ENCODE assay signal across 8 mouse cellular contexts in genomic region chr1:128456844-128457445, GRCm38 (mm10). TPM values are rescaled to one million over a fixed set of nuclear protein-coding genes. Genes with fewer than 3 reads are reported as not detected.
DNase-seq lines count a peak whose midpoint lies in the region; ATAC-seq lines count a peak whose summit lies in the region.

No protein-coding gene starts in this region.

- peak; percentile 20 to 33 for DNase-seq in cerebellum, postnatal 10 days
- DNase-seq in cerebellum, adult 9-11 months = no peak
- peak; percentile 70 for DNase-seq in embryonic facial prominence, embryonic 14.5 days (ENCODE audit: low spot score)
- peak; percentile 59 for DNase-seq in heart, postnatal 4 days
- peak; percentile 60 to 74 for DNase-seq in kidney, postnatal 4 days
- no peak for DNase-seq in thymus, postnatal 14 days
- DNase-seq in right cerebral cortex, adult 2 months (ENCODE audit: low spot score in 2 of 2) = no peak

- no peaks in the 10 kb centered on the region for H3K9me3 ChIP-seq in embryonic facial prominence, embryonic 14.5 days (ENCODE audit: control insufficient read depth, low read length)
- H3K9me3 ChIP-seq in neural tube, embryonic 13.5 days = no peaks in the 10 kb centered on the region

- no peaks in the 10 kb centered on the region for H3K4me1 ChIP-seq in embryonic facial prominence, embryonic 14.5 days (ENCODE audit: control insufficient read depth, insufficient read depth, low read length)
- peaks cover 22% of the 10 kb centered on the region for H3K4me1 ChIP-seq in neural tube, embryonic 13.5 days (replicated peaks)

- peak overlapping the region; percentile 39 for H3K4me2 ChIP-seq in embryonic facial prominence, embryonic 14.5 days (ENCODE audit: low read depth, low read length)
- peak overlapping the region; percentile 39; the same call in 1 of the 2 replicates for H3K4me2 ChIP-seq in neural tube, embryonic 13.5 days

- peak; percentile 71; the same call in 1 of the 2 replicates for ATAC-seq in embryonic facial prominence, embryonic 14.5 days (ENCODE audit: low read depth)
- ATAC-seq in neural tube, embryonic 13.5 days (ENCODE audit: low read depth) = no peak

- no peak overlapping the region for H3K4me3 ChIP-seq in embryonic facial prominence, embryonic 14.5 days (ENCODE audit: low read depth, low read length)
- no peak overlapping the region for H3K4me3 ChIP-seq in neural tube, embryonic 13.5 days

- H3K27ac ChIP-seq in embryonic facial prominence, embryonic 14.5 days (replicated peaks; ENCODE audit: low read depth, low read length) = no peak overlapping the region
- no peak overlapping the region for H3K27ac ChIP-seq in neural tube, embryonic 13.5 days (replicated peaks)

- 0 out of 2 replicates have a peak overlapping the region, but pooled peaks have one; percentile 23 for H3K9ac ChIP-seq in embryonic facial prominence, embryonic 14.5 days (ENCODE audit: low read depth, low read length)
- H3K9ac ChIP-seq in neural tube, embryonic 13.5 days = peak overlapping the region; percentile 45; the same call in 1 of the 2 replicates

- no peaks in the 10 kb centered on the region for H3K36me3 ChIP-seq in embryonic facial prominence, embryonic 14.5 days (ENCODE audit: control insufficient read depth, insufficient read depth, low read length)
- no peaks in the 10 kb centered on the region for H3K36me3 ChIP-seq in neural tube, embryonic 13.5 days

- H3K27me3 ChIP-seq in embryonic facial prominence, embryonic 14.5 days (replicated peaks; ENCODE audit: control insufficient read depth, insufficient read depth, low read length) = no peaks in the 10 kb centered on the region
- no peaks in the 10 kb centered on the region for H3K27me3 ChIP-seq in neural tube, embryonic 13.5 days

- WGBS in embryonic facial prominence, embryonic 14.5 days = 32% methylated on average over 18 of the region's 18 CpGs
- WGBS in neural tube, embryonic 13.5 days = 37% methylated on average over 18 of the region's 18 CpGs

RNA-seq across cellular contexts. Expression of gene Dars, which starts 39.8 kb away (rescaled TPM):
- 97.8 and 104 TPM in 2 replicates for polyA plus RNA-seq in embryonic facial prominence, embryonic 14.5 days (2014; fragmentation: Nextera tagmentation; extraction: Ambion mirVana)
- 10 to 100 TPM; 56.5 to 57.8 TPM for total RNA-seq in heart, postnatal 4 days (2021)
- polyA plus RNA-seq in neural tube, embryonic 13.5 days (2015; fragmentation: Nextera tagmentation; extraction: Ambion mirVana) = 159 and 162 TPM in 2 replicates

Comparison
In these comparisons a context has a peak if more than half of its experiments do, and no peak if none do; other contexts are left out.
1. DNase-seq: peak in cerebellum, postnatal 10 days (2 of 2), embryonic facial prominence, embryonic 14.5 days (single experiment), heart, postnatal 4 days (single experiment) and kidney, postnatal 4 days (2 of 2); none in cerebellum, adult 9-11 months (single experiment), thymus, postnatal 14 days (single experiment) and right cerebral cortex, adult 2 months (0 of 2).